Mouse (Mus musculus) ES-CJ7 (cell line): ENCODE measurements around the gene Hist3h2ba.

ENCODE experiments used
- DNase-seq: peaks from one replicate; pipeline ENCODE4 v3.0.0; 2011; ENCODE audit warnings: low read depth, low spot score

Hist3h2ba gene

GRCm38 (mm10) chr11:58984657-58985056, 35.9 kb downstream of the Hist3h2ba start:
- DNase-seq: no peak

- no peak for DNase-seq
Measured at GRCm38 (mm10) chr11:58985299-58985917, 36.7 kb downstream of the Hist3h2ba start.

- DNase-seq: no peak
Measured at GRCm38 (mm10) chr11:58989166-58989565, 40.4 kb downstream of the Hist3h2ba start.

GRCm38 (mm10) chr11:58990141-58990540, 41.4 kb downstream of the Hist3h2ba start:
- DNase-seq: no peak

GRCm38 (mm10) chr11:58990794-58991193, 42.1 kb downstream of the Hist3h2ba start:
- no peak for DNase-seq

- no peak for DNase-seq
Measured at GRCm38 (mm10) chr11:58991911-58992310, 43.2 kb downstream of the Hist3h2ba start.

GRCm38 (mm10) chr11:58993091-58993670, 44.5 kb downstream of the Hist3h2ba start:
- no peak for DNase-seq

- DNase-seq: peak; percentile 82
Measured at GRCm38 (mm10) chr11:58994337-58994826, 45.7 kb downstream of the Hist3h2ba start.

- no peak for DNase-seq
Measured at GRCm38 (mm10) chr11:58995061-58995806, 46.5 kb downstream of the Hist3h2ba start.

GRCm38 (mm10) chr11:58995807-58996370, 47.2 kb downstream of the Hist3h2ba start:
- no peak for DNase-seq

- no peak for DNase-seq
Measured at GRCm38 (mm10) chr11:58997541-58997940, 48.8 kb downstream of the Hist3h2ba start.
